Mouse (Mus musculus) heart, embryonic 10.5 days (tissue): ENCODE data around the gene Rassf8. TPM values are rescaled to one million over a fixed set of nuclear protein-coding genes. Genes with fewer than 3 reads are reported as not detected.

Experiments
- DNase-seq: peaks from one replicate; pipeline ENCODE4 v3.0.0-alpha.2; 2017; ENCODE audit warnings: low spot score
- H3K27ac ChIP-seq: fragments of 300-500 bp; sonication (generic); 2 replicates; pipeline ENCODE4 v1.5.1; 2016; ENCODE audit warnings: mild to moderate bottlenecking
- H3K27me3 ChIP-seq: fragments of 300-500 bp; sonication (generic); 2 replicates; pipeline ENCODE4 v1.6.1; 2016; ENCODE audit warnings: mild to moderate bottlenecking; ENCODE audit not compliant: poor library complexity, insufficient read depth, severe bottlenecking
- H3K36me3 ChIP-seq: fragments of 300-500 bp; sonication (generic); 2 replicates; pipeline ENCODE4 v1.6.1; 2016; ENCODE audit warnings: mild to moderate bottlenecking, moderate library complexity
- H3K4me1 ChIP-seq: fragments of 300-500 bp; sonication (generic); 2 replicates; pipeline ENCODE4 v1.6.1; 2016; ENCODE audit warnings: mild to moderate bottlenecking
- H3K4me3 ChIP-seq: fragments of 300-500 bp; sonication (generic); 2 replicates; pipeline ENCODE4 v1.5.1; 2016; ENCODE audit warnings: mild to moderate bottlenecking, moderate library complexity
- H3K9me3 ChIP-seq: fragments of 300-500 bp; sonication (generic); 2 replicates; pipeline ENCODE4 v1.6.1; 2016; ENCODE audit warnings: mild to moderate bottlenecking, moderate library complexity
- WGBS: fragments of 180-500 bp; shearing (Covaris S2); methylation state at CpG from one replicate; pipeline ENCODE4 v1.1.7; 2016; 5-methylcytosine and 5-hydroxymethylcytosine counted together
- polyA plus RNA-seq: library from polyadenylated mRNA; unstranded; fragments of >200 nt; fragmentation: Nextera tagmentation; extraction: Ambion mirVana; gene quantifications from 2 replicates; pipeline ENCODE4 v1.2.1, GENCODE M21; 2016

The Rassf8 gene
- polyA plus RNA-seq, 1 experiment from 2014 or later: 7.2 TPM

- Histone ChIP-seq H3K36me3 (no peaks in the 10 kb centered on the region; the same call in 1 of the 2 replicates), H3K4me3 (peak overlapping the region; percentile 78), H3K27ac (peak overlapping the region; percentile 92), H3K9me3 (no peaks in the 10 kb centered on the region), H3K4me1 (peaks cover 47% of the 10 kb centered on the region), H3K27me3 (peaks cover 45% of the 10 kb centered on the region)
- DNase-seq: no peak
- 1% methylated on average over 35 of the region's 35 CpGs for whole genome bisulfite sequencing
Observed at GRCm38 (mm10) chr6:145862739-145863064, 116.2 kb downstream of the Rassf8 start.

- H3K27ac ChIP-seq: peak overlapping the region; percentile 92
- H3K4me3 ChIP-seq: peak overlapping the region; percentile 78
- H3K36me3 ChIP-seq: no peaks in the 10 kb centered on the region; the same call in 1 of the 2 replicates
- H3K27me3 ChIP-seq: peaks cover 45% of the 10 kb centered on the region
- DNase-seq: peak; percentile 80
- peaks cover 47% of the 10 kb centered on the region for H3K4me1 ChIP-seq
- no peaks in the 10 kb centered on the region for H3K9me3 ChIP-seq
- under 1% methylated on average over 99 of the region's 105 CpGs for WGBS
Observed at GRCm38 (mm10) chr6:145863065-145863971, 116.8 kb downstream of the Rassf8 start.

- Histone ChIP-seq H3K4me1 (peaks cover 47% of the 10 kb centered on the region), H3K27me3 (peaks cover 45% of the 10 kb centered on the region), H3K9me3 (no peaks in the 10 kb centered on the region), H3K4me3 (peak overlapping the region; percentile 78), H3K36me3 (no peaks in the 10 kb centered on the region), H3K27ac (peak overlapping the region; percentile 92)
- no peak for DNase-seq
- WGBS: 2% methylated on average over 8 of the region's 8 CpGs
Observed at GRCm38 (mm10) chr6:145864171-145864570, 117.6 kb downstream of the Rassf8 start.

GRCm38 (mm10) chr6:145865289-145865885 lies 118.8 kb downstream of the Rassf8 start, which contains the start of gene Bhlhe41:
TSS of gene Bhlhe41 (minus strand) at chr6:145865558.
- WGBS: under 1% methylated on average over 49 of the region's 57 CpGs
- H3K27me3 ChIP-seq: peaks cover 45% of the 10 kb centered on the region
- H3K4me3 ChIP-seq: peak within 1 kb of the TSS; percentile 78
- no peaks in the 10 kb centered on the region for H3K36me3 ChIP-seq
- H3K4me1 ChIP-seq: peaks cover 54% of the 10 kb centered on the region
- H3K9me3 ChIP-seq: no peaks in the 10 kb centered on the region
- DNase-seq: peak; percentile 90
- H3K27ac ChIP-seq: peak within 1 kb of the TSS; percentile 92

- peaks cover 45% of the 10 kb centered on the region for H3K27me3 ChIP-seq
- peak; percentile 86 for DNase-seq
- peak overlapping the region; percentile 78 for H3K4me3 ChIP-seq
- under 1% methylated on average over 69 of the region's 69 CpGs for WGBS
- no peaks in the 10 kb centered on the region for H3K9me3 ChIP-seq
- no peaks in the 10 kb centered on the region for H3K36me3 ChIP-seq
- peaks cover 56% of the 10 kb centered on the region for H3K4me1 ChIP-seq
- H3K27ac ChIP-seq: peak overlapping the region; percentile 90
Observed at GRCm38 (mm10) chr6:145865886-145866851, 119.6 kb downstream of the Rassf8 start.

- H3K27me3 ChIP-seq: peaks cover 40% of the 10 kb centered on the region
- H3K4me3 ChIP-seq: peak overlapping the region; percentile 78; the same call in 1 of the 2 replicates
- H3K27ac ChIP-seq: peak overlapping the region; percentile 90; the same call in 1 of the 2 replicates
Observed at GRCm38 (mm10) chr6:145867111-145867510, 120.6 kb downstream of the Rassf8 start.

More at GRCm38 (mm10) chr6:145867111-145867510, 120.6 kb downstream of the Rassf8 start:
- Histone ChIP-seq H3K9me3 (no peaks in the 10 kb centered on the region), H3K36me3 (no peaks in the 10 kb centered on the region), H3K4me1 (peaks cover 62% of the 10 kb centered on the region)
- DNase-seq: no peak
- WGBS: 61% methylated on average over 3 of the region's 3 CpGs

Other genes with a start within 250 kb of the Rassf8 start
- 2.3 and 3.6 TPM in 2 replicates for gene Lmntd1, start 132.4 kb upstream of the Rassf8 start, polyA plus RNA-seq
- 0.08 TPM in 1 of 2 replicates, not detected in the other for gene Tuba3b, start 131.0 kb upstream of the Rassf8 start, polyA plus RNA-seq
- 3.8 and 7.4 TPM in 2 replicates for gene Bhlhe41, start 118.8 kb downstream of the Rassf8 start, polyA plus RNA-seq
- gene Sspn, start 184.9 kb downstream of the Rassf8 start, polyA plus RNA-seq: 26.6 and 46.8 TPM in 2 replicates